Mouse (Mus musculus) C2C12 (cell line): ENCODE results near the gene Clpx.

Experiments
- CTCF ChIP-seq: IDR thresholded peaks from one replicate; pipeline ENCODE4 v1.5.1; 2011; ENCODE audit not compliant: control insufficient read depth, insufficient read depth, insufficient read length
- FOSL1 ChIP-seq: IDR thresholded peaks from one replicate; pipeline ENCODE4 v1.8.0; 2011; ENCODE audit warnings: mild to moderate bottlenecking, low read length; ENCODE audit not compliant: poor library complexity, insufficient read depth, severe bottlenecking
- MAX ChIP-seq: IDR thresholded peaks from one replicate; pipeline ENCODE4 v1.6.1; 2011; ENCODE audit warnings: mild to moderate bottlenecking, control low read depth
- MYOD1 ChIP-seq: IDR thresholded peaks from one replicate; pipeline ENCODE4 v1.6.1; 2011; ENCODE audit warnings: low read depth; ENCODE audit not compliant: control insufficient read depth, insufficient read length
- MYOG ChIP-seq: IDR thresholded peaks from one replicate; pipeline ENCODE4 v1.6.1; 2011; ENCODE audit not compliant: control insufficient read depth, insufficient read length; ENCODE audit errors: extremely low read depth

GRCm38 (mm10) chr9:65372449-65372848, 78.4 kb downstream of the Clpx start:
- no peak for TF ChIP-seq FOSL1
- TF ChIP-seq MYOD1 = no peak
- TF ChIP-seq CTCF = no peak
- TF ChIP-seq MAX = no peak
- no peak for TF ChIP-seq MYOG
